Mouse (Mus musculus) kidney, adult 2 months (tissue): ENCODE results near the gene Tesk2. TPM values are rescaled to one million over a fixed set of nuclear protein-coding genes. Genes with fewer than 3 reads are reported as not detected.

Experiments used
- DNase-seq: peaks from one replicate; pipeline ENCODE4 v3.0.0; 2021
- H3K27ac ChIP-seq: fragments of 200-500 bp; 2 replicates; pipeline ENCODE4 v1.5.1; 2012; ENCODE audit warnings: low read depth, low read length, control low read depth, inconsistent platforms; ENCODE audit not compliant: insufficient read depth
- H3K27me3 ChIP-seq: fragments of 200-500 bp; replicated peaks from 2 replicates; pipeline ENCODE4 v1.6.1; 2012; ENCODE audit warnings: mild to moderate bottlenecking, moderate library complexity, low read length, inconsistent platforms; ENCODE audit not compliant: control insufficient read depth, insufficient read depth
- H3K36me3 ChIP-seq: fragments of 200-500 bp; 2 replicates; pipeline ENCODE4 v1.6.1; 2012; ENCODE audit warnings: mild to moderate bottlenecking, moderate library complexity, low read length, inconsistent platforms; ENCODE audit not compliant: control insufficient read depth, insufficient read depth
- H3K4me1 ChIP-seq: fragments of 200-500 bp; 2 replicates; pipeline ENCODE4 v1.6.1; 2011; ENCODE audit warnings: low read length; ENCODE audit not compliant: control insufficient read depth, insufficient read depth
- H3K4me3 ChIP-seq: fragments of 200-500 bp; 2 replicates; pipeline ENCODE4 v1.5.1; 2011; ENCODE audit warnings: mild to moderate bottlenecking, low read depth, low read length, control low read depth; ENCODE audit not compliant: insufficient read depth
- CTCF ChIP-seq: fragments of 200-500 bp; conservative IDR thresholded peaks from 2 replicates; pipeline ENCODE4 v1.5.1; 2011; ENCODE audit warnings: low read depth, mild to moderate bottlenecking, control low read depth, low read length, moderate library complexity, mixed read lengths; ENCODE audit not compliant: insufficient read depth, insufficient read length
- POLR2A ChIP-seq: fragments of 200-500 bp; IDR thresholded peaks from one replicate; pipeline ENCODE4 v1.6.1; 2011; ENCODE audit warnings: low read depth, low read length, control low read depth
- WGBS: fragments of 180-500 bp; shearing (Covaris S2); methylation state at CpG from one replicate; pipeline ENCODE4 v1.1.7; 2018; 5-methylcytosine and 5-hydroxymethylcytosine counted together
- polyA plus RNA-seq: library from polyadenylated mRNA; depleted of rRNA; stranded (reverse); fragments of >200 nt; gene quantifications from 2 replicates; pipeline ENCODE4 v1.2.3, GENCODE M21; 2012

Gene Tesk2
- polyA plus RNA-seq, 1 experiment: 10.7 TPM

DNA sequence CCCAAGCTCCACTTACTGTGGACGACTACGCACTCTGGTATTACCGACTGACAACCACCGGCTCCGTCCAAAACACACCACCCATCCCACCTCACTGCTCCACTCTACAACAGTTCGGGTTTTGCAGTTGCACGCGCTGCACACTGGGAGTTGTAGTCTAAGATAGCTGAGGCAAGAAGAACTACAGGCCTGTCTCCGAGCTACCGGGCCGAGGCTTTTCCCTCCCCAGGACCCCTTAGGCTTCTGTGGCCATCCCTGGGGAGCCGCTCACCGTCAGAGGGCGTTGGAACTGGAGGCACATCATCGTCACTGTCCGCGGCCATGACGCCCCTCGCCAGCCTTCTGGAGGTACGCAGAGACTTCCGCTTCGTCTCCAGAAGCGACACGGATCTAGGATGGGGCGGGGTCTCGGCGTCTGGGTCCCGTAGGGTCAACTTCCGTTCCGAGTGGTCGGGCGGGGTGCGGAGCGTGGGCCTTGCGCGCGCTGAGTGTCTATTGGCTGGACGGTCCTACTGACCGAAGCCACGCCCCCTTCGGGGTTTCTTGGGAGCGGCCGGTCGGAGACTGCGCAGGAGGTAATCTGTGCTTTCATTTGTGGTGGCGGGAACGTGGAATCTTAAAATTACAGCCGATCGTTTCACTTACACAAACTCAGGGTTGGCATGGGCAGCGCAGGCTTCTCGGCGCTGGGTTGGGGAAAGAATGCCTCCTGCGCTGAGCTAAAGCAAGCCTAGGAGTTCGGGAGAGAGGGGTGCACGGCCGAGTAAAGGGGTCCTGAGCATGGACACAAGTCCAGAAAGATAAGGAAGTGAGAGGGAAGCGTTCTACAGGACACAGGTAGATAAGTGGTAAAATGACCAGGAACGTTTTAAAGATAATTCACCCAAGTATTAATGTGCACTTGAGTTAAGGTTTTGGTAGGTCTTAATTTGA, 86.7 kb downstream of the Tesk2 start, which contains the start of the genes Toe1 and Mutyh:
Gene Toe1 (minus strand): TSS at position 444 of the 933 bp plus-strand sequence.
Gene Mutyh (plus strand): TSS at position 527 of the 933 bp plus-strand sequence.
- DNase-seq: peak; percentile 97
- Histone ChIP-seq H3K4me1 (peaks cover 4% of the 10 kb centered on the region; the same call in 1 of the 2 replicates), H3K4me3 (peak within 1 kb of the TSS; percentile 69), H3K27me3 (no peaks in the 10 kb centered on the region), H3K36me3 (peaks cover 3% of the 10 kb centered on the region), H3K27ac (peak within 1 kb of the TSS; percentile 78)
- no peak for TF ChIP-seq POLR2A
- TF ChIP-seq CTCF: no peak
- WGBS: under 1% methylated on average over 58 of the region's 58 CpGs

- Histone ChIP-seq H3K27ac (no peak overlapping the region), H3K4me1 (peaks cover 4% of the 10 kb centered on the region; the same call in 1 of the 2 replicates), H3K36me3 (no peaks in the 10 kb centered on the region), H3K4me3 (no peak overlapping the region), H3K27me3 (no peaks in the 10 kb centered on the region)
- no peak for DNase-seq
- TF ChIP-seq CTCF (no peak), POLR2A (no peak)
- whole genome bisulfite sequencing: 66% methylated on average over 3 of the region's 3 CpGs
These were observed 90.3 kb downstream of the Tesk2 start for GRCm38 (mm10) chr4:116811012-116811411.

GRCm38 (mm10) chr4:116815276-116815675, 94.5 kb downstream of the Tesk2 start:
- Histone ChIP-seq H3K27ac (no peak overlapping the region), H3K27me3 (no peaks in the 10 kb centered on the region), H3K4me3 (no peak overlapping the region), H3K36me3 (no peaks in the 10 kb centered on the region), H3K4me1 (no peaks in the 10 kb centered on the region)
- DNase-seq: no peak
- 87% methylated on average over 5 of the region's 5 CpGs for WGBS
- TF ChIP-seq CTCF (no peak), POLR2A (no peak)

DNA sequence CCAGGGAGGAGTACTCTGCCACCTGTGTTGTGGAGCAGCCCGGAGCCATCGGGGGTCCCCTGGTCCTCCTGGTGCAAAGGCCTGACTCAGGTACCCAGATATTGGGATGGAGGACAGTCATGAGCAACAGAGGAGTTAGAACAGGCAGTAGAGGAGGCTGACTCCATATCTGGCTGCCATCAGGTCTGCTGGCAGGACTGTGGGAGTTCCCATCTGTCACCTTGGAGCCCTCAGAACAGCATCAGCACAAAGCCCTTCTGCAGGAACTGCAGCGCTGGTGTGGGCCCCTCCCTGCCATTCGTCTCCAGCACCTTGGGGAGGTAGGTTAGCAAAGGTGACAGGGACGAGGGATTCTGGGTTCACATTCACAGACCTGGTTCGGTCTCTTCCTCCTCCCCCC, 96.7 kb downstream of the Tesk2 start:
- TF ChIP-seq CTCF: no peak
- TF ChIP-seq POLR2A: no peak
- WGBS: 94% methylated on average over 6 of the region's 6 CpGs
- no peak overlapping the region for H3K27ac ChIP-seq
- H3K4me3 ChIP-seq: no peak overlapping the region
- no peak for DNase-seq
- H3K27me3 ChIP-seq: no peaks in the 10 kb centered on the region
- H3K4me1 ChIP-seq: no peaks in the 10 kb centered on the region
- no peaks in the 10 kb centered on the region for H3K36me3 ChIP-seq

DNA sequence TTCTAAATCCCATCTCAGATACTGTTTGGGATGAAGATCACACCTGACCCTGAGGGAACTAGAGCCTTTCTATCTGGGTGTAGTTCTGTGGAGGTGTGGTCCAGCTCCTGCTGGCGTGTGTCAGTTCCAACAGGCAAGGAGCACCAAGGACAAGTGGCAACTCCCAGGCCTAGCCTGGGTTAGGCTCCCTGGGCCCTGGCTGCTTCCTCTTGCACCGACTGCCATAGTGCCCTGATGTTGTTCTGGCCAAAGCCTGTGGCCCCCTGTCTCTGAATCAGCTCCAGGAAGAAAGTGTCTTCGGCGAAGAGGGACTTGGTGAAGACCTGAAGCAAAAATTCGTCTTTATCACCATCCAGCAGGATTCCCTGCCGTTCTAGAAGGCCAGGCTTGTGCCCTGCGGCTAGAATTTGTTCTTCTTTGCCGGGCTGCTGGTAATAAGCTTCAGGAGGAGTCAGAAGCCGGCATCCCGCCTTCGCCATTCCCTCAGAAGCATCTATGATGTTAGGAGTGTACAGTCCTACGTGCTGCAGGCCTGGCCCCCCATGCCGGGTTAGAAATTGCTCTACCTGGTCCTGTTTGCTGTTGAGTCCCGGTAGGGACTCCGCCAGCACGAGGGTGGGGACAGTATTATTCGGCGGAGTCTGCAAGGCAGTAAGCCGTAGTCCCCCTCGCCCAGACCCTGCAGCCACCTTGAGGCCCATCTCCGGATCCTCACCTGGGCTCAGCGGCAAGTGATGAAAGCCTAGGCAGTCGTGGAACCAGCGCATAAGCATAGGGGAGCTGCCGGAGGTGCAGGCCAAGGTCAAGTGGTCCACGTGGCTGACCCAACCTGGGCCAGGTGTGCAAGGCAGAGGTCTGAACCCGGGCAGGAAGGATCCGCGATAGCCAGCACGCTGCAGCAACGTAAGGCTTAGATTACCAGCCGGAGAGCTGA, 99.5 kb downstream of the Tesk2 start:
- Histone ChIP-seq H3K4me3 (peak overlapping the region; percentile 57), H3K27ac (no peak overlapping the region), H3K4me1 (no peaks in the 10 kb centered on the region), H3K27me3 (no peaks in the 10 kb centered on the region), H3K36me3 (no peaks in the 10 kb centered on the region)
- DNase-seq: no peak
- TF ChIP-seq POLR2A (no peak), CTCF (no peak)
- 48% methylated on average over 32 of the region's 32 CpGs for WGBS

DNA sequence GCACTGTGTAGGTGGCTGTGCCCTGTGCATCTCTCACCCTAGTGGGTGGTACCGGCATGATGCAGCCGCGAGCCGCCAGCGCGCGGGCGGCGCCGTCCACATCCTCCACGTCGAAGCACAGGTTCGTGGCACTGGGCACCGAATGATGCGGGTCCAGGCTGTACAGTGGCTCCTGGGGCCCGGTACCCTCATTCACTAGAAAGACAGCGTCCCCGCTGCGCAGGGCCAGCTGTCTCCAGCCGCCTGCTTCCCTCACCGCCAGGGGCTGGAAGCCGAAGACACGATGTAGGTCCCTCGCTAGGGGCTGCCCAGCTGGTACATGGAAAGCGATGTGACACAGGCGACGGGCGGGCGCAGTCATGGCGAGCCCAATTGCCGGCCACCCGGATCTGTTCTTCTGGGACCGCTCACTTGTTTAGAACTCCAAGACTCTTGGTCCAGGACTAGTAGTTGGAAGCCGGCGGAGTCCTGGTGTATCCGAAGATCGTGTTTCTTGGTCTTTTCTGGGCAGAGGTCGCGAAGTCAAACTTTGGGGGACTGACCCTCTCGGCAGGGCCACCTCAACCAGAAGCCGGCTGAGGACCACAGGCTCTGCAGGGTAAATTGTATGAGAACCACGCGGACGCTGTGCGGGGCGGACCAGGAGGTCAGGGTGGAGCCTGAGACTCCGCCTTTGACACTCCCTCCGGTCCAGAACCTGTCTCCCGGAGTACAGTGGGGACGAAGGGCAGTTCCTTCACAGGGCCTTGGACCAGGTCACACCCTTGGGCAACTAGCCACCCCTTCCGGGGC, 100.3 kb downstream of the Tesk2 start:
- TF ChIP-seq CTCF (0 out of 2 replicates have a peak, but pooled peaks have one; percentile 23), POLR2A (peak; percentile 58)
- Histone ChIP-seq H3K4me3 (peak overlapping the region; percentile 57), H3K4me1 (peaks cover 3% of the 10 kb centered on the region; the same call in 1 of the 2 replicates), H3K36me3 (no peaks in the 10 kb centered on the region), H3K27ac (no peak overlapping the region), H3K27me3 (no peaks in the 10 kb centered on the region)
- DNase-seq: peak; percentile 97
- WGBS: 1% methylated on average over 51 of the region's 51 CpGs
